Mouse (Mus musculus) liver, embryonic 14.5 days (tissue): ENCODE results near the gene Folr1. TPM values are rescaled to one million over a fixed set of nuclear protein-coding genes. Genes with fewer than 3 reads are reported as not detected.

Source experiments
- ATAC-seq: fragments of 200-750 bp; cut with Nextera tagmentation; 2 replicates; pipeline ENCODE4 v1.8.0; 2017; ENCODE audit warnings: moderate number of reproducible peaks, mild to moderate bottlenecking, moderate library complexity; ENCODE audit not compliant: insufficient read depth
- DNase-seq, 3 experiments: peaks; one replicate each; pipeline ENCODE4 v3.0.0-alpha.2; 2012 to 2013; ENCODE audit warnings: low read depth in 3 of 3, low spot score in 3 of 3
- H3K27ac ChIP-seq: fragments of 300-500 bp; sonication (generic); 2 replicates; pipeline ENCODE4 v1.5.1; 2014; ENCODE audit warnings: moderate library complexity, mild to moderate bottlenecking, control low read depth, inconsistent platforms
- H3K27me3 ChIP-seq: fragments of 300-500 bp; sonication (generic); 2 replicates; pipeline ENCODE4 v1.6.1; 2014; ENCODE audit warnings: mild to moderate bottlenecking, low read length, moderate library complexity; ENCODE audit not compliant: control insufficient read depth, insufficient read depth
- H3K36me3 ChIP-seq: fragments of 300-500 bp; sonication (generic); replicated peaks from 2 replicates; pipeline ENCODE4 v1.6.1; 2014; ENCODE audit warnings: low read depth; ENCODE audit not compliant: control insufficient read depth, insufficient read depth
- H3K4me1 ChIP-seq, 2 experiments: fragments of 200-500 bp in 1 of 2; fragments of 300-500 bp in 1 of 2; sonication (generic) in 1 of 2; replicated peaks; 2 replicates each; pipeline ENCODE4 v1.6.1; 2012 to 2014; ENCODE audit warnings: antibody characterized with exemption in 1 of 2, inconsistent platforms in 1 of 2, low read length in 1 of 2; ENCODE audit not compliant: control insufficient read depth in 2 of 2, insufficient read depth in 2 of 2
- H3K4me2 ChIP-seq: fragments of 300-500 bp; sonication (generic); 2 replicates; pipeline ENCODE4 v1.6.1; 2014; ENCODE audit warnings: low read depth, mild to moderate bottlenecking, control low read depth, moderate library complexity
- H3K4me3 ChIP-seq, 2 experiments: fragments of 200-500 bp in 1 of 2; fragments of 300-500 bp in 1 of 2; sonication (generic) in 1 of 2; 2 replicates each; pipeline ENCODE4 v1.5.1; 2012 to 2014; ENCODE audit warnings: low read depth in 2 of 2, low read length in 2 of 2, mild to moderate bottlenecking in 2 of 2, control low read depth in 1 of 2, inconsistent platforms in 1 of 2, moderate library complexity in 1 of 2; ENCODE audit not compliant: insufficient read depth in 1 of 2
- H3K9ac ChIP-seq: fragments of 300-500 bp; sonication (generic); replicated peaks from 2 replicates; pipeline ENCODE4 v1.6.1; 2014; ENCODE audit warnings: mild to moderate bottlenecking, control low read depth, moderate library complexity
- H3K9me3 ChIP-seq: fragments of 300-500 bp; sonication (generic); 2 replicates; pipeline ENCODE4 v1.6.1; 2016; ENCODE audit warnings: low read length, mixed read lengths; ENCODE audit not compliant: control insufficient read depth
- CTCF ChIP-seq: IDR thresholded peaks from 2 replicates; pipeline ENCODE4 v1.5.1; 2016; ENCODE audit warnings: antibody characterized with exemption, low read depth, control low read depth
- EP300 ChIP-seq: IDR thresholded peaks from 2 replicates; pipeline ENCODE4 v1.6.1; 2016; ENCODE audit warnings: antibody characterized with exemption, low read depth
- WGBS: fragments of 180-500 bp; shearing (Covaris S2); extraction: QIAGEN DNeasy Blood & Tissue Kit; methylation state at CpG from one replicate; pipeline ENCODE4 v1.1.7; 2014; ENCODE audit not compliant: insufficient replicate concordance; 5-methylcytosine and 5-hydroxymethylcytosine counted together
- polyA plus RNA-seq, 2 experiments: library from polyadenylated mRNA; depleted of rRNA in 1 of 2; stranded (reverse) in 1 of 2; unstranded in 1 of 2; fragments of >200 nt; fragmentation: Nextera tagmentation in 1 of 2; extraction: Ambion mirVana in 1 of 2; gene quantifications; 2 replicates each; pipeline versions ENCODE4 v1.2.1 to v1.2.3; 2012 to 2014

Gene Folr1
- polyA plus RNA-seq, 2 experiments: 0.33 TPM; not detected in 1

GRCm38 (mm10) chr7:101853816-101854215 lies 16.8 kb downstream of the Folr1 start:
- TF ChIP-seq EP300 (no peak), CTCF (no peak)
- no peaks in the 10 kb centered on the region for H3K9me3 ChIP-seq
- no peak overlapping the region for H3K4me3 ChIP-seq
- DNase-seq: no peak
- H3K4me2 ChIP-seq: no peak overlapping the region
- H3K27me3 ChIP-seq: no peaks in the 10 kb centered on the region
- WGBS: 30% methylated on average over 2 of the region's 2 CpGs
- H3K27ac ChIP-seq: no peak overlapping the region
- no peaks in the 10 kb centered on the region for H3K4me1 ChIP-seq
- no peak for ATAC-seq
- no peaks in the 10 kb centered on the region for H3K36me3 ChIP-seq
- H3K9ac ChIP-seq: no peak overlapping the region

DNA sequence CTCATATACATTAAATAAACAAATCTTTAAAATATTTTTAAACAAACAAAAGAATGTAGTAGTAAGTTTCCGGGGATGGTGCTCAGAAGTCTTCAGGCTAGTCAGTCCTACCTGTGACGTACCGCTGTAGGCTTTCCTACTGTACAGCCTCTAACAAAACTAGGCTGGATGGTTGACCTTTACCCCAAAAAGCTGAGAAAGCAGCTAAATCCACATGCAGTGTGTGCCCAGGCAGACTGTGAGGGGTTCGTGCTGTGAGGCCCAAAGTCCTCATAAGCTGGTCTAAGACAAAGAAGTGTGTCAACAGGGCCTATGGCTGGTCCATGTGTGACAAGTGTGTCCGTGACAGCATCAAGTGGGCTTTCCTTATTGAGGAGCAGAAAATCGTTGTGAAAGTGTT lies 17.7 kb downstream of the Folr1 start:
- no peaks in the 10 kb centered on the region for H3K9me3 ChIP-seq
- H3K27ac ChIP-seq: no peak overlapping the region
- H3K9ac ChIP-seq: no peak overlapping the region
- ATAC-seq: no peak
- H3K36me3 ChIP-seq: no peaks in the 10 kb centered on the region
- WGBS: 68% methylated on average over 6 of the region's 6 CpGs
- H3K4me2 ChIP-seq: no peak overlapping the region
- TF ChIP-seq CTCF: no peak
- no peak for TF ChIP-seq EP300
- no peak for DNase-seq
- H3K27me3 ChIP-seq: no peaks in the 10 kb centered on the region
- H3K4me3 ChIP-seq: no peak overlapping the region
- no peaks in the 10 kb centered on the region for H3K4me1 ChIP-seq

DNA sequence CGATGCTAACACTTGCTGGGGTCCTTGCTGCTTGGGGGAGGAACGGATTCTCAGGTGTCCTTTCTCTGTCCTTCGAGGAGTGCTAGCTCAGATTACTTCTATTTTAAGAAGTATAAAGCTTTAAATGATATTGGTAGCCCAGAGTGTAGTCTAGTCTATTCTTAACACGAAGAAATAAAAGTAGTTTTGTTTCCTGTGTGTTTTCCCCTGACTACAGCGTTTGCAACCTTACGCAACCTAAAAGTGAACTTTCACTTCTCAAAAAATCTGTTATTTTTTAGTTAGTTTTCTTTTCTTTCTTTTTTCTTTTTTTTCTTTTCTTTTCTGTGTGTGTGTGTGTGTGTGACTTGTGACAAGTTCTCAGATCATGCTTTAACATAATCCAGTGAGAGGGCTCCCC lies 18.9 kb downstream of the Folr1 start:
- no peaks in the 10 kb centered on the region for H3K27me3 ChIP-seq
- H3K36me3 ChIP-seq: no peaks in the 10 kb centered on the region
- no peak for TF ChIP-seq CTCF
- TF ChIP-seq EP300: no peak
- no peak overlapping the region for H3K27ac ChIP-seq
- H3K4me2 ChIP-seq: no peak overlapping the region
- no peaks in the 10 kb centered on the region for H3K9me3 ChIP-seq
- H3K4me3 ChIP-seq: no peak overlapping the region
- H3K9ac ChIP-seq: no peak overlapping the region
- no peaks in the 10 kb centered on the region for H3K4me1 ChIP-seq
- DNase-seq: no peak
- 47% methylated on average over 6 of the region's 6 CpGs for WGBS
- ATAC-seq: no peak

DNA sequence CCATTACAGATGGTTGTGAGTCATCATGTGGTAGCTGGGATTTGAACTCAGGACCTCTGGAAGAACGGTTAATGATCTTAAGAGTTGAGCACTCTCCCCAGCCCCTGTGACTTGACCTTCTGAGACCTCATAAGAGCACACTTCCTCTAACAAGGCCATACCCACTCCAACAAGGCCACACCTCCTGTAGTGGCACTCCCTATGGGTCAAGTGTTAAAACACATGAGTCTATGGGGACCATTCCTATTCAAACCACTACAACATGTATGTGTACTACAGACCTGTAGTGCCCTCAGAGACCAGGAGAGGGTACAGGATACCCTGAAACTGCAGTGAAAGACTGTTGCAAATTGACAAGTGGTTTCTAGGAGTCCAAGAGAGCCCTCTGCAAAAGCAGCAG lies 22.7 kb downstream of the Folr1 start:
- Histone ChIP-seq H3K27ac (no peak overlapping the region), H3K27me3 (no peaks in the 10 kb centered on the region), H3K9me3 (no peaks in the 10 kb centered on the region), H3K4me3 (no peak overlapping the region), H3K4me1 (no peaks in the 10 kb centered on the region), H3K36me3 (no peaks in the 10 kb centered on the region), H3K9ac (no peak overlapping the region), H3K4me2 (no peak overlapping the region)
- no peak for ATAC-seq
- TF ChIP-seq EP300: no peak
- TF ChIP-seq CTCF: no peak
- 60% methylated on average over 1 of the region's 1 CpGs for WGBS
- no peak for DNase-seq

DNA sequence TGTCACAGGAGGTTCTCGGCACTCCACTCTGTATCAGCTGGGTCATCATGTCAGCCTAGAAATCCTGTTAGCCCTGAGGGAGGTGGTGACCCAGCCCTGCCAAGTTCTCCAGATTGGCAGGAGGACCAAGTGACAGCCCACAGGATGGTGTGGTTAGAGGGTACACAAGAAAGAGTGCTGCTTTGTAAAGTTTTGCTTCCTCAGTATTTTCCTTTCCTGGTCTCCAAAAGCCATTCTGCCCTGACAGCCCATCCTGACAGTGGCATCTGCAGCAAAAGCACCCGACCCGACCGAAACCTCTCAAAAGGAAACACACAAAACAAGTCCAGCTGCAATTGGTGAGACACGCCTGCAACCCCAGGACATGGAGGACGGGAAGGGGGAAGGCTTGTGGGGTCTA lies 26.4 kb downstream of the Folr1 start:
- no peak overlapping the region for H3K4me2 ChIP-seq
- no peak overlapping the region for H3K9ac ChIP-seq
- no peak overlapping the region for H3K27ac ChIP-seq
- DNase-seq: no peak
- H3K4me1 ChIP-seq: no peaks in the 10 kb centered on the region
- no peaks in the 10 kb centered on the region for H3K9me3 ChIP-seq
- 53% methylated on average over 6 of the region's 6 CpGs for WGBS
- ATAC-seq: no peak
- H3K36me3 ChIP-seq: no peaks in the 10 kb centered on the region
- no peak overlapping the region for H3K4me3 ChIP-seq
- no peaks in the 10 kb centered on the region; the same call in 1 of the 2 replicates for H3K27me3 ChIP-seq
- TF ChIP-seq EP300 (no peak), CTCF (no peak)
